Mouse (Mus musculus) neural tube, embryonic 10.5 days (tissue): Measurements from ENCODE around the gene Gpr137.

Source experiments
- DNase-seq: peaks from one replicate; pipeline ENCODE4 v3.0.0-alpha.2; 2017; ENCODE audit warnings: low spot score; ENCODE audit errors: extremely low spot score

Gene Gpr137

DNA sequence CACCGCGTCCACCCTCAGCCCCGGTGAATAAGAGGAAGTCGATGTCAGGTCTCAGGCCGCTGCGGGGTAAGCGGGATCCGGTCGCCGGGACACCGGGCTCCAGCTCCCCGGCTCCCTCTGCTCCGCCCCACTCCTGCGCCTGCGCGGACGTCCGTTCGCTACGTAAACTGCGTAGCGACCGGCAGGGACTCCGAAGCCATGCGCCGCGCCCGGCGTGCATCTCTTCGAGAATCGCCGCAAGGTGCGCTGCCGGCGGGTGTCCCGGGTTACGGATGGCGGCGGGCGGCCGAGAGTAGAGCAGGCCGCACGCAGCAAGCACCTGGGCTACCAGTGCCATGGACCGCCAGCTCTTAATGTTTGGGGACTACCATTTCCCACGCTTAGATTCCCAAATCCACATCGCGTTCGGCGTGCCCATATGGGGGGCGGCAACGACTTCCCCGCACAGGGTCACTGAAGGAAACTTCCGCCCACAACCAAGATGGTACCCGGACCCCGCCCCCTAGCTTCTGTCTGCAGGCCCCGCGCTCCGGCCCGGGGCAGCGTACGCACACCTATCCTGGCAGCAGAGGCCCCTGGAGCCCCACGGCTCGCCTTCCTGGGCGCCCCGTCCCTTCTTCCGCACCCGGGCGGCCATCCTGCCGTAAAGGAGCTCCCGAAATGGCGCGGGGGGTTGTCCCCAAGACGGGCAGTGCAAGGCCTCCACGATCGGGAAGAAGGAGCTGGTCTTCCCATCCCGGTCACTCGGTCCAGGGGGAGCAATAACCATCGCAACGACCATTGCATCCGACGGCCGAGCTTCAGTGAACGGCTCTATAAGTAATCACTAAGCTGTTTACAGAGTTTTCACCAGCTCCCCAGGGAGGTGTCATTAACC is 670 bp downstream of the Gpr137 start, which contains the start of gene Bad:
Gene Bad (plus strand): TSS at position 490 of the 877 bp plus-strand sequence.
- peak; percentile 97 for DNase-seq

DNA sequence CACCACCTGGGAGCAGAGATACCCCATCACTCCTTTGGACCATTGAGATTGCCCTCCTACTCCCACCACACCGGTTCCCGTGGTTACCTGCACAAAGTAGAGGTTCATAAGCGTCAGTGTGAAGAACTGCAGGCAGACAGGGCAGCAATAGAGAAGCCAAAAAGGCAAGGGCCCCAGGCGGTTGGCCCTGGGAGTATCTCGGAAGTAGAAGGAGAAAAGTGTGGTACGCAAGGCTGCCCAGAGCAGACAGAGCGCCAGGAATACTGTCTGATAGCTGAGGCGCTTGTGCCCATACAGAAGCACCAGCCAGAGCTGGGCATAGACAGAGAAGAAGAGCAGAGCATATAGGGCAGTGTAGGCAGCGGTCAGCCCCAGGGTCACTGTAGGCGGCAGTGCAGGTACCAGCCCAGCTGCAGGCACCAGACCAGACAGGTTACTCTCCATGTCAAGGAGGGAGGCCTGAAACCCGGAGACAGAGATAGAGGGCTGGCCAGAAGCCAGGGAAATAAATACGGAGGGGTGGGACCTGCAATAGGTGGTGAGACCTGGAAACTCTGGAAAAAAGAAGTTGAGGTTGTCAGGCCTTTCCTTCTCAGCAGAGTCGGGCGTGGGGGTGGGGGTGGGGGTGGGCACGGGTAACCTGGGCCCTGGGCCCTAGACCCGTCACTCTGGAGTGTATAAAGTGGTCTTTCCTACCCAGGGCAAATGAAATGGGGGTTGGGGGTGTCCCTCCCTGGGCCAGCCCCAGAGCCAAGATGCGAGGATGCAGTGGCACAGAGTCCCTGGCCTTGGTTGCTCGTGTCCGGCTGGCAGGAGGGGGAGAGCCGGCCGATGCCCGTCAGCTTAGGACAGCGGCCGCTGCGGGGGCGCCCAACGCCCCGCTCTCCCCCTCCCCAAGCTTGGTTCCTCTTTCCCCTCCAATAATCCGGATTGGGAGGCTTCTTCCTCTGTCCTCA is 1.6 kb downstream of the Gpr137 start:
- DNase-seq, result no peak

DNA sequence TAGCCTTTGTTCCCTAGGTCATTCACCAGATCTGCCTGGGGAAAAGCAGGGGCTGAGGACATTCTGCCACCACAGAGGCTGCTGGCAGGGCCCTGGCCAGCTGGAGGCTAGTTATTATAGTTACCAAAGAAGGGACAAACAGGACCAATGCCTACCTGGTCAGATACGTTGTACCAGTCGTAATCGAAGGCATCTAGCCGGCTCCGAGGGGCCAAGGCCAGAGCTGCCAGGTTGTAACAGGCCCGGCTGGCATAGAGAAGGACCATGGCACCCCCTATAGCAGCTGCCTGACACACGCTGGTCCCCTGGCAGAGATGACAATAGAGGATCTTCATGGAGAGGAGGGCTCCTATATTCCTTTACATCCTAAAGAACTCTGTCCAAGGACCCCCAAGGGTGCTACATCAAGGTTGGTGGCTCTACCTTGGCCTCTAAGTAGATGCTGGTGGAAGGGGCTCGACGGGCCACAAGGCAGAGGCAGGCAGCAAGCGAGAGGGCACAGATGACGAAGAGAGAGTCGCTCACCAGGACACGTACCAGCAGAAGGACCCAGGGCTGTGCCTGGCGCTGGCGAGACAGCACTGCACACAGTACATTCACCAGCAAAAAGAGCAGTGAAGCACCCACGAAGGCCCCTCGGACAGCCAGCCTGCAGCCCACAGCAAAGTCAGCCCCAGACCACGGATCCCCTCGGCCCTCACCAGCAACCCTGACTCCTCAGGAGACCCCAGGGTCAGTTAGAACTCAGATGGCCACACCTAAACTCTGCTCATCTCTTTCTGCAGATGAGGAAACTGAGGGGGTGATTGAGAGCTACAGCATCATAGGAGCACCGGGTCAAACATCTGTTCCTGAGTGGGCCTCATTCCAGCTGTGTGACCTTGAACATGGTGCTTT is 2.9 kb downstream of the Gpr137 start:
- no peak for DNase-seq

DNA sequence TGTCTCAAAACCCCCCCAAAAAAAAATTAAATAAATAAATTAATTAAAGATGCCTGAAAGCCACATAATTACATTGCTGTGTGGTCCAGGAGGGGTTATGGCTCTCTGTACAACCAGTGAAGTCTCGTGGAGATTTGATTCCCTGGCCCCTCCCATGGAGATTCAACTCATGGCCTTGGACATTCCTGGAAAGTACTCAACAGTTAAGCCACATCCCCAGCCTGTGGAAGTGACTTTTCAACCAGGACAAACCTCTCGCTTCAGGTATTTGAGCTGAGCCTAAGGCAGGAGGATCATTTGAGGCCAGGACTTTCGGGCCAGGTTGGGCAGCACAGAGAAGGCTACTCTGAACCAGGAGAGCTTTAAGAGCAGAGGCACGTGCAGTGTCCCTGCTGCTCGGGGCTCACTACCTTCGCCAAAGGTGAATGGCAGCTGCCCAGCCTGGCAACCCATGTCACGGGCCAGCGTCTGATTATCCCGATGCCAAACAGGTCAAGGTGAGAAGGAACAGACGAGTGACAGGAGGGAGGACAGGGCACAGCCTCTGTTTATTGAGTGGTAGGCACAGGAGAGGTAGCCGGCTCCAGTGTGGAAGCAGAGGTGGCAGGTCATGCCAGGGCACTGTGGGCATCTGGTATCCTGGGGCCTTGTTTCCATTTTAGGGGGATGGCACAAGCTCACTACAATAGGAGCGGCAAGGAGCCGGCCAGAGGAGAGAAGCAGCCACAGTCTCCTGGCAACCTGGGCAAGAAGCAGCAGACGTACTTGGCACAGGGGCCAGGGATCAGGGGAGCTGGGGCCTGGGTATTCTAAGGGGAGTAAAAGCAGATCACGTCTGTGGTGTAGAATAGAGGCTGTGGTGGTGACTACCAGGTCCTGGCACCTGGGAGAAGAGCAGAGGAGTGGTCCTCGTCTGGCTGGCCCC is 4.5 kb downstream of the Gpr137 start:
- DNase-seq, result no peak

DNA sequence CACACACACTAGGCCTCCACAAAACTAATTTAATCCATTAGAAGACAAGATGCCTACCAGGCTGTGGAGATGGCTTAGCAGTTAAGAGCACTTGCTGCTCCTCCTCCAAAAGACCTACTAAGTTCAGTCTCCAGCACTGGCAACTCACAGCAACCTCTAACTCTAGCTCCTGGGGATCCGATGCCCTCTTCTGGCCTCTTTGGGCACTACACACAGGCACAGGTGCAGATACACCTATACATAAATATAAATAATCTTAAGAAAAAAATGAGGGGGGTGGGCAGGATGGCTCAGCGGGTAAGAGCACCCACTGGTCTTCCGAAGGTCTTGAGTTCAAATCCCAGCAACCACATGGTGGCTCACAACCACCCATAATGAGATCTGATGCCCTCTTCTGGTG is 6.0 kb downstream of the Gpr137 start:
- DNase-seq, result no peak

DNA sequence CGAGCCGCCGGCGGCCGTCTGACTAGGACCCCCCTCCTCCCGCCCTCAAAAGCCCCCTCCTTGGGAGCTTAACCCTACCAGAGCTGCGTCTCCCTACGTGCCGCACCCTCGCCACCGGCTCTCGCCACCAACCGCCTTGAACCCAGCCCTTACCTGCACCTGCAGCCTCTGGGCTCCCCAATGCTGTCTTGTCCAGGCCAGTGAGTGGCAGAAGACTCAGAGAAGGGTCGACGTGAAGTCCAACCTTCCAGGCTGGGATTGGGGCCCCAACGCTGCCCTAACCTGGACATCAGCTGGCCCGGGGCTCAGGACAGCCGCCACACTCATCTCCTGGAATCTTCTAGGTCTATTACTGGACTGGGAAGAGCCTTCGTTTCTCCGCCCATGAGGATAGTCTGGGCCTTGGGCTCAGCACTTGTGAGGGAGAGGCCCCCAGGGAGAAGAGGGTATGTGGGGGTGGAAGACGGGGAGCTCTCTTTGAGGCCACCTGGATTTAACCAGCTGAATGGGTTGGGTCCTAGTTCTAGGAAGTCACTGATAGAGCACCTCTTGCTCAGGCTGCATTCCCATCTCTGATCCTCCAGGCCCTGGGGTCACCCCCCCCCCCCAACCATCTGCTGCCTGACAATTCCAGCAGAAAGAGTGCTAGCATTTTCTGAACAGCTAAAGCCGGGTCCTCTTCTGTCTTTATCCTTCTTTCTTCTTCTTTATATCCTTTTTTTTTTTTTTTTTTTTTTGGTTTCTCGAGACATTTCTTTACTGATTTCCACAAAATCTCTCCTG is 7.9 kb downstream of the Gpr137 start, which contains the start of gene Kcnk4:
Gene Kcnk4 (minus strand): TSS at position 321 of the 783 bp plus-strand sequence.
- DNase-seq, result peak; percentile 49

DNA sequence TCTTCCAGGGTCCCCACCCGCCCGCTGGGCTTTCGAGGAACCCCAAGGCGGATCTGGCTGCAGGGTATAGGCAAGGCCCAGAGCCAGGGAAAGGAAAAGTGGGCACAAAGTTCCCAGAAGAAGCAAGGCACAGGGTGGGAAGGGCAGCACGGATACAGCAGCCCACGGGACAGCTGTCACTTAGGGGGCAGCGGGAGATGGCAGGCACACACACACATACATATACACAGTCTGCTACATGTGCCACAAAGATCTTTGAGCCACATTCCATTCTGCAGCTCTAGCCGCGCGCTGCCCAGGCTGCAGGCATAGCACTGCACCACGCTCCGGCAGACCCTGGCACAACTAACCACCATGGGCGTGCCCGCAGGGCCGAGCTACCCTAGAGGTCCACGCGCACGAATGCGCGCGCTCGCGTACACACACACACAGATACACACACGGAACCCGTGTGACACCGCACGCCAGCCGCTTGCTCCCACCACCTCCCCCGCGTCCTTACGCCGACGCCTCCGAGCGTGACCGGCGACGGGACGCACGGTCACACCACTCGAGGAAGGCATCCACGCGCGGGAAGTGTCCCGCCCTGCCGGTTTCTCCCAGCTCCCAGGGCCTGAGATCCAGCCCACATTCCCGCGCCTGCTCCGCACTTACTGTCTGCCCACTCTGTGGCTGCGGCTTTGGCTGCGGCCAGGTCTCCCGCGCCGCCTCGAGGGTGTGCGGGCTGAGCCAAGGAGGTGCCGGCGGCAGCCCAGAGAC is 8.7 kb downstream of the Gpr137 start:
- DNase-seq, result peak; percentile 40

DNA sequence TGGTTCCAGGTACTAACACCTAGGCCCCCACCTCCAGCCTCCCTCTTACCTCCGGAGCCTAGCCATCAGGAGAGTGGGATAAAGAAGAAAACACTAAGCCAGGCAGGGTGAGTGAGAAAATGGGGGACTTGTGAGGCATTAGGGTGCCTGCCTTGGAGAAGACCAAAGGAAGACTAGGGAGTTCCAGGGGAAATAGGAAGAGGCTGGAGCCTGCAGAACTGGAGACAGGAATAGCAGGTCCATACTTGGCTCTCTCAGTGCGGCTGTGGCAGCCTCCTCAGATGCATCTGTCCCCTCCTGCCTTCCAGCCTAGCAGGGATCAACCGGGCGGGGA is 9.2 kb downstream of the Gpr137 start:
- no peak for DNase-seq

DNA sequence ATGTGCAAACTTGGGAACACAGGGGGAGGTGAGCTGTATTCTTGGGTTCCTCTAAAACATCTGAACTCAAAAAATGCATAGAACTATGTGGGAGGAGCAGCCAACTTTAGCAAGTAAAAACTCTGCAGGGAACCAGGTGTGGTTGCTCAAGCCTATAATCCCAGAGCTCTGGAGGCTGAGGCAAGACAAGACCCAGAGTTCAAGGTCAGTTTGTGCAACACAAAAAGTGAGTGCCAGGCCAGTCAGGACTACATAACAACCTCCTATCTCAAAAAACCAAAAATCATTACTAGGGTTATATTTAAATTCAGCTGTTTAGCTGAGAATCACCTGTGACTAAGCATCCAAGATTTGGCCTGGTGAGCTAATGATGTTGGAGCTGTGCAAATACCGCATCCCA is 10.3 kb downstream of the Gpr137 start:
- DNase-seq, result no peak

DNA sequence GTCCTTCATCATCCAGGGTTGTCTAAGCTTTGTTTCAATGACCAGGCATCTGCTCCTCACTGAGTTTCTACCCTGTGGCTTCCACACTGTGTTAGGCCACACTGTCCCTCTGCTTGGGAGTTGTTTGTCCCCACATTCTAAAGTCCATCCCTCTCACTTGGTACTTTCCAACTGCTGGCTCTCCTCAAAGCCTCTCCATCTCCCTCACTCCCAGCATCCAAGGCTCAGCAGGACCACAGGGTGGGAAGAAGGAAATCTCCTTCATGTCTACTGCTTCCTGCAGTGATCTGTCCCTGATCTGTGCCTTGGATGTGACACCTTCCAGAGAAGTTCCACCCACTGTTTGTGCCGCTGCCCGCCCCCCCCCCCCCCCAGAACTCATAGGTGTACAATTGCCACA is 11.3 kb downstream of the Gpr137 start:
- no peak for DNase-seq

DNA sequence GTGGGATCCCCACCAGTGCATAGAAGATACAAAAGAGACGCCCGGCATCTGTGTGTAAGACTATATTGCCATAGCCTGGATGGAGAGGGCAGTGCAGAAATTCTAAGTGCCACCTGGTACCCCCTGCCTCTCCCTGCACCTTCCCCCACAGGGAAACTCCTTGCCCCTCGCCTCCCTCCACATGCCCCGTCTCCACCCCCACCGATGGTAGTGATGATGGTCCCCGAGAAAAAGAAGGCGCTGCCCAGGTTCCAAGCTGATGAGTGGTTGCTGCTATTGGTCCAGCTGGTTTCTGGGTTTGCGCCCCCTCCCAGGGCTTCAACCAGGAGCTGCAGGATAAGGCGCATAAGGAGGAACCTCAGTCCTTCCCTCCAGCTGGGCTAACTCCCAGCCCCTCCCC is 14.2 kb downstream of the Gpr137 start:
- DNase-seq, result no peak

DNA sequence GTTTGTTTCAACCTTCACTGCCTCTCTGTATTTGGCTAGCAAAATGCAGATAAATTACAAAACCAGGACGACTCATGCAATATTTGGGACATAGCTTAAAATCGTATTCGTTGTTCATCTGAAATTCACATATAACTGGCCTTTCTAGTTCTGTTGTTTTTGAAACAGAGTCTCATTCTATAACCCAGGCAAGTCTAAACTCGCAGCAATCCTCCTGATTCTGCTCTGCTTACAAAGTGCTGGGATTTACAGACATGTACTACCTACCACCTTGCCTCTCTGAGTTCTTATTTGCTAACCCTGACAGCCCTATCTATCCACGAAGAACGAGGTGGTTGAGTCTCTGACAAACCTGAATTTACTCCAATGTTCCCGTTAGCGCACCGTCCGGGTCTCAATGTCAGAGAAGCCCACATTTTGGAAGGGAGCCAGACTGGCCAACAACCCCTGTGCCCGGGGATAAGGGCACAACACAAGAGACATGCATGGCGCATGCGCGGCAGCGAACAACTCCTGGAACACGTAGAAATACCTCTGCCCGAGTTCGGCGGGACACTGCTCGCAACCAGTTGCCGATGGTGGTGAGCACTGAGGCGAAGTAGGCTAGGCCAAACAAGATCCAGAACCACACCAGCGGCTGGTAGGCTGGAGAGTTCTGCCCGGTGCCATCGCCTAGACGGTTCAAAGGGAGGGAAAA is 15.6 kb downstream of the Gpr137 start:
- DNase-seq, result peak; percentile 61

DNA sequence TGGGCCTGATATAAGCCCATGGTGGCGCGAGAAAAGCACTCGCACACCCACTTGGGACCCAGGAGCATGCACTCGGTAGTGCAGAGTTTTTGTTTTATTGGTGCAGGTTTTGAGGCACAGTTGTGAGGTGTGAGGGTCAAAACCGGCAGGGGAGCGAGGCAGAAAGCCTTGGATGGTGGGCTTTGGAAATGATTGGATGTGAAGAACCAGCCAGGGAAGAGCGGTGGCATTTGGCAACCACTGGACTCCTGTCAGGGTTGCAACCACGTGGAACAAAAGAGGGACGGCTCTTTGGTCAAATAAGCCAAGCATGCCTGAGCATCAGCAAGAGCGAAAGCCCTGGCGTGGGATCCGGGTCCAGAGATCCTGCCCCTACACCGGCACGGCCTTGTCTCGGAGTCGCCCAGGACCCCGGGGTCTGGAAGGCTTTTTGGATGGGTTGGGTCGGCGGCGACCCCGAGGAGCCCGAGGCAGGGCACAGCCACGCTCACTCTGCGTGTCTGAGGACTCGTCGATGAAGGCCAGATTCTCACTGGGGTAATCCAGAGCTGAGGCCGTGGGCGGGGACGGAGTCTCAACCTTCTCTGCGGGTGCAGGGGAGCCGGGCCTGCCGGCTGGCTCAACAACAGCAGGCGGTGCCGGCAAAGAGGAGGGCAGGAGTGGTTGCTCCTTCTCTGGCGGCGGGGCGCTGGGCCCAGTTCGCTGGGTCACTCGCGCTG is 16.5 kb downstream of the Gpr137 start:
- DNase-seq, result peak; percentile 37

DNA sequence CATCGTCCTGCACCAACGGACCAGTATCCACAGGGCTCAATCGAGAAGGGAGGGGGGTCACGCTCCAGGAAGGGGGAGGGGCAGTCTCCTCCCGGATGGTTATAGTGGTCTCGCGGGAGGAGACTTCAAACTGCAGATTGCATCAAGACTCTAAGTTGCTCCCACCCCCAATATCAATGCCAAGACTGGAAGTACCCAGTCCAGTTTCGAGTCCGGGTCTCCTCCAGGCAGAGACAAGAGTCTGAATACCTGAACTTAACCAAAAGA is 17.0 kb downstream of the Gpr137 start, which contains the start of gene Catsperz:
Gene Catsperz (minus strand): TSS at position 74 of the 267 bp plus-strand sequence.
- DNase-seq, result peak; percentile 40

DNA sequence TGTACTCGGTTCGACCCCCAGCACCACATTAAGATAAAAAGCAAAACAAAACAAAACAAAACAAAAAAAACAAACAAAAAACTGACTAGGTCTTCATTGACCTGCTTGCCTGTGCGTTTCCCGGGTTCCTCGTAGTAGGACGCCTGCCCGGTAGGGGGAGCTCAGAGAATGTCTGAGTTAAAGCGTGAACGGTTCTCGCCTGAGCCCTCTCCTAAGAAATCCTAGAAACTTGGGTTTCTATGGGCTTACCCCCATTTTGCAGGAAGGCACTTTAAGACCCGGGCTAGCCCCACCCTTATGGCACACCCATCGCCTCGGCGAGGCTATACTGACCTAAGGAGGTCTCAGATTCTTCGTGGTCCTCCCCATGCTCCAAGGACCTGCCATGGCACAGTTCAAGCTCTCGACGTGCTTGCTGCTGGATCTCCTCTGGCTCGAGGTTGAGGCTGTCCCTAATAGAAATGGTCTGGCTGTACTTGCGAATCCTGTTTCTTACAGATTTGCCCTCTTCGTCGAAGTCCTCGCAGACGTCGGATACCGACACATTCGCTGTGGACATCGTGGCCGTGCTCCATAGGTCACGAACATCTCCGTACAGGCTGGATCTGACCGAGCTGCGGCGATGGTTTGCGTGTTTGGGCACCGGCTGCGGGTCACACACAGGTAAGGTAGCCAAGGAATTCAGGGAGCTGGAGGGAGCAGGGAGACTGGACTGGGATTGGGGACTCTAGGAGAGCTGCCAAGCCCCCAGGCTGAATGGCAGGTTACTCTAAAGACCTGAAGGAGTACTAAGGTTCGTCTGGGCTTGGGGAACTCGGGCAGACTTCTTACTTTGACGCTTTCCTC is 17.6 kb downstream of the Gpr137 start:
- peak; percentile 78 for DNase-seq

DNA sequence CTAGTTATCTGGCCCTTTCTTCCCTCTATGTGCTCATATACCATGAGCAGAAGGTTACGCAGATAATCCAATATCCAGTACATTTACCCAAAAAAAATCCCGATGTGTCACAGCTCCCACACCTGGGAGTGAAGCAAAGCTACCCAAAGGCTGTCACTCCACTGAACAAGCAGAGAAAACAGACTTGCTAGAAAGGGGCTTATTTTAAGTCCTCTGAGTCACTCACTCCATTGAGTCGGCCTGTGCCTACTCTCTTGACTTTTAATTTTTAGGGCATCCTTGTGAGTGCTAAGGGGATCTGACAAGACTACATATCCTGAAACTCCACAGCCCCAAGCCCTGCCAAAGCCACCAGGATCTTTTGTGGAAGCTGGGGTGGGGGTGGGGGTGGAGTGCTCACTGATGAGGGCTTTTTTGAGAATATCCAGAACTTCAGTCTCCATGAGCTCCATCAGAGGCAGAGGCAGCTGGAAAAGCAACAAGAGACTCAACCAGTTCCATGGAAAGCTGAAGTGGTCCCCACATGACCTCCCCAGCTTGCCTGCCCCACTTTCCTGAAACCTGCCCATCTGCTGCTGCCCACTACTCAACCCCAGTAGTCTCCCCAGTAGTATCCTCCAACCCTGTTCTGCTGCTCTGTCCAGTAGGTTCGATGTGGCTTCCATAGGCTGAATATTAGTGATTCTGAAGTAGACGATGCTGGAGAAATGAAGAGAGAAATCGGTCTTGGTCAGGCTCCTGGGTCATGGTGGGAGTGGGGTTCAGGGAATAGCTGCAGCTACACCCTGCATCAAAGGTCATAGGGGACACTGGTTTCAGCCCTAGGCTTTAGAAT is 19.2 kb downstream of the Gpr137 start:
- no peak for DNase-seq
